Mouse (Mus musculus) layer of hippocampus, postnatal 36 days (tissue): ENCODE data around the gene Zbtb9. TPM values are rescaled to one million over a fixed set of nuclear protein-coding genes. Genes with fewer than 3 reads are reported as not detected.
"Not testable (repeated sequence)": the region's sequence is repeated elsewhere in the genome, so short reads cannot be mapped to it uniquely, and the experiment has no call there.

Experiments
- DNase-seq, 2 experiments: peaks; one replicate each; pipeline ENCODE4 v3.0.0; 2022
- total RNA-seq, 2 experiments: library from RNA; stranded (reverse); gene quantifications; 2 replicates each; pipeline ENCODE4 v1.2.3; 2021

The Zbtb9 gene
- total RNA-seq, 2 experiments from 2014 or later: 15.0 to 15.6 TPM

GRCm38 (mm10) chr17:26971247-26971905 lies 1.6 kb upstream of the Zbtb9 start:
- DNase-seq: no peak

- DNase-seq: no peak
These were observed 860 bp upstream of the Zbtb9 start for GRCm38 (mm10) chr17:26972107-26972506.

GRCm38 (mm10) chr17:26974547-26974946 lies 1.6 kb downstream of the Zbtb9 start:
- no peak for DNase-seq

GRCm38 (mm10) chr17:26975415-26975814 lies 2.4 kb downstream of the Zbtb9 start:
- no peak for DNase-seq

GRCm38 (mm10) chr17:26977354-26977753 lies 4.4 kb downstream of the Zbtb9 start:
- DNase-seq: not testable (repeated sequence)

- no peak for DNase-seq
These were observed 6.5 kb downstream of the Zbtb9 start for GRCm38 (mm10) chr17:26979426-26979825.

- no peak for DNase-seq
These were observed 8.1 kb downstream of the Zbtb9 start for GRCm38 (mm10) chr17:26981050-26981449.

- no peak for DNase-seq
These were observed 10.4 kb downstream of the Zbtb9 start for GRCm38 (mm10) chr17:26983382-26983781.

- DNase-seq: no peak
These were observed 12.7 kb downstream of the Zbtb9 start for GRCm38 (mm10) chr17:26985503-26986179.

- no peak for DNase-seq
These were observed 17.6 kb downstream of the Zbtb9 start for GRCm38 (mm10) chr17:26990521-26990920.

- DNase-seq: no peak
These were observed 21.4 kb downstream of the Zbtb9 start for GRCm38 (mm10) chr17:26994410-26994809.

- no peak for DNase-seq
These were observed 22.0 kb downstream of the Zbtb9 start for GRCm38 (mm10) chr17:26995006-26995405.

- DNase-seq: no peak
These were observed 22.6 kb downstream of the Zbtb9 start for GRCm38 (mm10) chr17:26995562-26995961.

- DNase-seq: no peak
These were observed 24.7 kb downstream of the Zbtb9 start for GRCm38 (mm10) chr17:26997661-26998060.

GRCm38 (mm10) chr17:26998283-26998682 lies 25.3 kb downstream of the Zbtb9 start:
- no peak for DNase-seq

- no peak for DNase-seq
These were observed 27.0 kb downstream of the Zbtb9 start for GRCm38 (mm10) chr17:26999996-27000395.

GRCm38 (mm10) chr17:27001151-27001550 lies 28.2 kb downstream of the Zbtb9 start:
- DNase-seq: no peak

- DNase-seq: no peak
These were observed 28.9 kb downstream of the Zbtb9 start for GRCm38 (mm10) chr17:27001889-27002288.

GRCm38 (mm10) chr17:27004431-27004830 lies 31.5 kb downstream of the Zbtb9 start:
- no peak for DNase-seq

- no peak for DNase-seq
These were observed 32.0 kb downstream of the Zbtb9 start for GRCm38 (mm10) chr17:27004903-27005485.

- DNase-seq: no peak
These were observed 32.7 kb downstream of the Zbtb9 start for GRCm38 (mm10) chr17:27005644-27006043.

GRCm38 (mm10) chr17:27008277-27008676 lies 35.3 kb downstream of the Zbtb9 start:
- no peak for DNase-seq

GRCm38 (mm10) chr17:27011167-27011566 lies 38.2 kb downstream of the Zbtb9 start:
- no peak for DNase-seq
